Comparison of ENCODE assay signal across 23 mouse cellular contexts in genomic region chr5:144766646-144767045, GRCm38 (mm10). TPM values are rescaled to one million over a fixed set of nuclear protein-coding genes. Genes with fewer than 3 reads are reported as not detected.
A peak's percentile ranks its signal among the peaks of the same experiment; 100 is the strongest.
DNase-seq lines count a peak whose midpoint lies in the region; ATAC-seq and TF ChIP-seq lines count a peak whose summit lies in the region.
"Had no signal": no experiment of that assay in that cellular context is flagged by ENCODE, and none has a peak within 500 bp of the region (broad histone marks: within the 10 kb centered on the region; RNA-seq: fewer than 3 reads in every experiment).

No protein-coding gene starts in this region.

- H3K4me3 ChIP-seq in lung, embryonic 14.5 days (ENCODE audit: low read depth, low read length): no peak overlapping the region
- no peak overlapping the region for H3K4me3 ChIP-seq in limb, embryonic 10.5 days
- H3K4me3 ChIP-seq: embryonic facial prominence, embryonic 15.5 days; forebrain, embryonic 15.5 days; heart, embryonic 13.5 days; hindbrain, embryonic 12.5 days; limb, embryonic 15.5 days; lung, embryonic 15.5 days; neural tube, embryonic 15.5 days; stomach, embryonic 15.5 days had no signal

- no peak overlapping the region for H3K9ac ChIP-seq in lung, embryonic 14.5 days
- H3K9ac ChIP-seq: embryonic facial prominence, embryonic 15.5 days; forebrain, embryonic 15.5 days; heart, embryonic 13.5 days; hindbrain, embryonic 12.5 days; limb, embryonic 15.5 days; liver, embryonic 14.5 days; lung, embryonic 15.5 days; neural tube, embryonic 15.5 days; stomach, embryonic 15.5 days had no signal

- no peak overlapping the region for H3K27ac ChIP-seq in lung, embryonic 14.5 days (ENCODE audit: low read depth)
- no peak overlapping the region for H3K27ac ChIP-seq in limb, embryonic 10.5 days
- H3K27ac ChIP-seq: embryonic facial prominence, embryonic 15.5 days; forebrain, embryonic 15.5 days; heart, embryonic 13.5 days; limb, embryonic 15.5 days; liver, embryonic 14.5 days; lung, embryonic 15.5 days; stomach, embryonic 15.5 days had no signal

- no peak overlapping the region for H3K4me2 ChIP-seq in lung, embryonic 14.5 days
- H3K4me2 ChIP-seq: embryonic facial prominence, embryonic 15.5 days; heart, embryonic 13.5 days; limb, embryonic 15.5 days; lung, embryonic 15.5 days; stomach, embryonic 15.5 days had no signal

- 72% methylated on average over 11 of the region's 11 CpGs for WGBS in lung, embryonic 14.5 days
- WGBS in limb, embryonic 10.5 days: 92% methylated on average over 11 of the region's 11 CpGs

- ATAC-seq in lung, embryonic 14.5 days (ENCODE audit: insufficient read depth): no peak
- ATAC-seq: midbrain, embryonic 16.5 days had no signal

- no peaks in the 10 kb centered on the region for H3K9me3 ChIP-seq in lung, embryonic 14.5 days (ENCODE audit: low read depth, low read length)
- H3K9me3 ChIP-seq in limb, embryonic 10.5 days (replicated peaks): no peaks in the 10 kb centered on the region
- H3K9me3 ChIP-seq: embryonic facial prominence, embryonic 15.5 days; forebrain, embryonic 15.5 days; heart, embryonic 13.5 days; hindbrain, embryonic 12.5 days; limb, embryonic 15.5 days; lung, embryonic 15.5 days; neural tube, embryonic 15.5 days; stomach, embryonic 15.5 days had no signal

- peaks cover 17% of the 10 kb centered on the region for H3K36me3 ChIP-seq in lung, embryonic 14.5 days (ENCODE audit: insufficient read depth)
- H3K36me3 ChIP-seq in limb, embryonic 10.5 days: peaks cover 24% of the 10 kb centered on the region

- peak; percentile 36 for DNase-seq in cerebellum, adult 9-11 months
- no peak for DNase-seq in cerebellum, adult 8-10 months
- peak; percentile 11 for DNase-seq in lung, embryonic 14.5 days
- no peak for DNase-seq in lung, postnatal 14 days
- peak; percentile 86 for DNase-seq in R1 (ENCODE audit: low read depth, low spot score)
- DNase-seq in urinary bladder, adult 18-20 months (ENCODE audit: low spot score in 2 of 2): no peak
- no peak for DNase-seq in limb, embryonic 10.5 days (ENCODE audit: low spot score)
- DNase-seq: adrenal gland, adult 8-10 months; gastrocnemius, postnatal 14 days; heart, adult 18-20 months; heart, postnatal 14 days; lung, postnatal 4 days; thymus, postnatal 4 days had no signal

- TF ChIP-seq CTCF in lung, embryonic 14.5 days (IDR thresholded peaks at IDR 0.05; ENCODE audit: low read depth): no peak

- H3K27me3 ChIP-seq in lung, embryonic 14.5 days (ENCODE audit: insufficient read depth, low read length): peaks cover 3% of the 10 kb centered on the region
- peaks cover 17% of the 10 kb centered on the region for H3K27me3 ChIP-seq in limb, embryonic 10.5 days (ENCODE audit: low read depth, poor library complexity, severe bottlenecking)
- H3K27me3 ChIP-seq: neural tube, embryonic 15.5 days had no signal

- H3K4me1 ChIP-seq in lung, embryonic 14.5 days (ENCODE audit: insufficient read depth): no peaks in the 10 kb centered on the region
- peaks cover 13% of the 10 kb centered on the region for H3K4me1 ChIP-seq in limb, embryonic 10.5 days

RNA-seq across cellular contexts. Expression of gene Trrap, which starts 0.9 kb away (rescaled TPM):
- polyA plus RNA-seq in lung, embryonic 14.5 days (2014; fragmentation: Nextera tagmentation; extraction: Ambion mirVana): 84.9 and 97.4 TPM in 2 replicates
- 82.4 and 91.9 TPM in 2 replicates for polyA plus RNA-seq in limb, embryonic 10.5 days (2016; fragmentation: Nextera tagmentation; extraction: Ambion mirVana)

RNA-seq across cellular contexts. Expression of gene Tmem130, which starts 5.0 kb away (rescaled TPM):
- 0.12 and 0.24 TPM in 2 replicates for polyA plus RNA-seq in lung, embryonic 14.5 days (2014; fragmentation: Nextera tagmentation; extraction: Ambion mirVana)
- 0.11 and 0.16 TPM in 2 replicates for polyA plus RNA-seq in limb, embryonic 10.5 days (2016; fragmentation: Nextera tagmentation; extraction: Ambion mirVana)

Comparison
In these comparisons a context has a peak if more than half of its experiments do, and no peak if none do; other contexts are left out.
1. DNase-seq: peak in cerebellum, adult 9-11 months (single experiment), lung, embryonic 14.5 days (single experiment) and R1 (single experiment); none in cerebellum, adult 8-10 months (single experiment), lung, postnatal 14 days (single experiment), urinary bladder, adult 18-20 months (0 of 2) and limb, embryonic 10.5 days (single experiment).